Mouse (Mus musculus): Measurements from ENCODE around the gene Crym.

Crym gene

DNA sequence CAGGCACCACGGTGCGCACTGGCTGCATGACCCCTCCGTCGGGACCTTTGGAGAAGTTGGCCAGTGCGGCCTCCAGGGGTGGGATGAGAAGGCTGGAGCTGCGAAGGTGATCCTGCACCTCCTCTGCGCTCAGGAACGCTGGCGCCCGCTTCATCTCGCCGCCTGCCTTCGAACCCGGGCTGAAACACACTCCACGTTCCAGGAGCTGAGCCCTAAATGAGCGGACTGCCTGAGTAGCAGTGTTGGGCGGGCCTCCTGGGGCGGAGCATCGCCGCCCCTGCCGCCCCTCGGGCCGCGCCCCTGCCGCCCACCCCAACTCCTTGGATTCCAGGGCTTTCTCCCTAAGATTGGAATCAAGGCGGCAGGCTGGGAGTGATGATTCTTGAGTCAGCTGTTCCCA is at the start of gene Crym:
TSS of gene Crym (minus strand) at position 341 of the 400 bp plus-strand sequence.
- DNase-seq (ENCODE audit: low read depth, low spot score) = no peak

DNA sequence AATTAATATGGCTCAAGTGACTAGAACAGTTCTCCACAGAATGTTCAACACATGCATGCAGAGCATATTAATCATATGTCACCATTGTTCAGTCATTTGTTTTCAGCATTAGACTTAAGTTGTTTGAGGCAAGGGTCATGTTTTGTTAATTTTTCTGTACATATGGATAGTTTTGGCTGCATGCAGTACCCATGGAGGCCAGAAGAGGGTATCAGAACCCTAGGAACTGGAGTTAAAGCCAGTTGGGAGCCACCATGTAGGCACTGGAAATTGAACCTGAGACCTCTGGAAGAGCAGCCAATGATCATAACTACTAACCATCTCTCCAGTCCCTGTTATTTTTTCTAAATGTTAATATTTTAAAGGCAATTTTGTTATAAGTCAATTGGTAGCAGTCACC is 39.2 kb upstream of the Crym start:
- DNase-seq (ENCODE audit: low read depth, low spot score) = no peak

DNA sequence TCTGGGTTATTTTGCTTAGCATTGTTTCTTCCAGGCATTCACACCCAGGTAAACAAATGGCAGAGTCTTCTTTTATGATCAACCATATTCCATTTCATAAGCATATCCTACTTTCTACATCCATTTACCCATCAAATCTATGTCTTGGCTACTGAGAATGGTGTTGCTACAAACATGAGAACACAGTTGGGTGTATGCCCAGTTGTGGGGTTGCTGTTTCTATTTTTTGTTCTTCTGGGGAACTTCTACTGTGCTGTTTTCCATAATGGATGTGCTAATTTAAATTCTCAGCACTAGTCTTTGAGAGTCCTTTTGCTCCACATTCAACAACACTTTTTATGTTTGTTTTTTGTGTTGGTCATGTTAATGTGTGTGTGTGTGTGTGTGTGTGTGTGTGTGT is 26.6 kb upstream of the Crym start:
- peak; percentile 60 for DNase-seq (ENCODE audit: low read depth, low spot score)

DNA sequence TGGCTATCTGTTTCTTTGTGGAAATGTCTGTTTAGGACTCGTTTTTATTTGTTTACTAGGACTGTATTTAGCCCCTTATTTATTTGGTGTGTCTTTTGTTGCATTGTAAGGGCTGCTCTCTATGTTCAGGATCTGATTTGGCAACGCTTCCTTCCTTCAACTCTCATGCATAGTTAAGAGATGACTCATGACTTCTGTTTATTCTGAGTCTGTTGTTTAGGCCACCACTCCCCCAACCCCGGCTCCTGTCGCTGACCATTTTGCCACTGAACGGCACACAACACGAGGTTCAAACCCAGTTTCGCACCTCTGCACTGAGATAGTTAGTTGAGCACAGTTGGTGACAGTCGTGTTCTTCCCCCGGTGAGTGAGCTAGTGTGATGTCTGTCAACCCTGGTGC is 4.1 kb upstream of the Crym start:
- DNase-seq (ENCODE audit: low read depth, low spot score) = no peak

DNA sequence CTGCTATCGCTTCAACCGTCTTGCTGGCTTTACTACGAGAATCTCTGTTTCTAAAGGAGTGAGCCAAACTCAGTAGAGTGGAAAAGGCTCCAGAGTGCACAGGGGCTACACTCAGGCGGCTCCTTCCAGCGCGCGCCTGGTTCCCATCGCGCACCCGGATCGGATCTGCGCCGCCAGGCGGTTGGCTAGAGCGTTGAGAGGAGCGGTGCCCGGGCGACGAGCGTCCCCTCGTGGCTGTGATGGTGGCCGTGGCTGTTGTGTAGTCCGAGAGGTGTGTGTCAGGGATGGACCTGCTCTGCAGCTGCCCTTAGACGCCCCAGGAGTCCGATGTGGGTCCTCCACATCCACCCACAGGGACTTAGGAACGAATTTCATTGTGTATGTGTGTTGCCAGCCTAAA is 1.9 kb upstream of the Crym start, which contains the start of gene Abca14:
TSS of gene Abca14 (plus strand) at position 173 of the 400 bp plus-strand sequence.
- DNase-seq (ENCODE audit: low read depth, low spot score) = no peak

DNA sequence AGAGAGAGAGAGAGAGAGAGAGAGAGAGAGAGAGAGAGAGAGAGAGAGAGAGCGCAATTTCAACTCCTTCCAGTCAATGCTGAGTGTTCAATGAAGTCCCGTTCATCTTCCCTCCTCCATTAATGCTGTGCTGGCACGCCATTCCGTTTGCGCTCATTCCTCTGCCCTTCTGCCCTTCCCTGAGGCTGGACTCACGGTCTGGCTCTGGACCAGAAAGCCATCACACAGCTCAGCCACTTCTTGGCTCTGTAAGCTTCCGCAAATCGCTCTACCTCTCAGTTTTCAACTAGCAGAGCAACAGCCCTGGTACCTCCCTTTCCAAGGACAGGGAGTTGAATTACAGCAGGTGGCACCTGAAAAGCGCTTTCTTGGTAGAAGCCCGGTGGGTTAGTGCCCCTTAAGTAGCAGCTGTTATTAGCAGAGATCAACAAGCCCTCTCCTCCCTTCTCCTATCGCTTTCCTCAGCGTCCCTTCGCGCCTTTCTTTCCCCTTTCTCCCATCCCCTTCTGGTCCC is 623 bp downstream of the Crym start:
- DNase-seq (ENCODE audit: low read depth, low spot score) = no peak

DNA sequence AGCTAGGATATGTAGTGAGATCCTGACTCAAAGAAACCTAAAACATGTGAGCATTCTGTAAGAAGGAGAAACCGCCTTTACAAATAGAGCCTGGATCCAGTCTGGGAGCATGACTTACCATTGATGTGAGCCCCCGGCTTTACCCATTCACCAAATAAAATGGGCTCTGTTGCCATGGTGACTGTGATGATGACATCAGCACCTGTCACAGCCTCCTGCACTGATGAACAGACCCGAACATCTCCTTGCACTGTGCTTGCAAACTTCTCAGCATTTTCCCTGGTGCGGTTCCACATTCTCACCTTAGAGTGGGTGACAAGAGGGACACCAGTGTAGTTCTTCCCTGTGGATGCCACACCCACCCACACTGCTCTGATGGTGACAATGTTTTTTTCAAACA is 6.7 kb downstream of the Crym start:
- no peak for DNase-seq (ENCODE audit: low read depth, low spot score)

DNA sequence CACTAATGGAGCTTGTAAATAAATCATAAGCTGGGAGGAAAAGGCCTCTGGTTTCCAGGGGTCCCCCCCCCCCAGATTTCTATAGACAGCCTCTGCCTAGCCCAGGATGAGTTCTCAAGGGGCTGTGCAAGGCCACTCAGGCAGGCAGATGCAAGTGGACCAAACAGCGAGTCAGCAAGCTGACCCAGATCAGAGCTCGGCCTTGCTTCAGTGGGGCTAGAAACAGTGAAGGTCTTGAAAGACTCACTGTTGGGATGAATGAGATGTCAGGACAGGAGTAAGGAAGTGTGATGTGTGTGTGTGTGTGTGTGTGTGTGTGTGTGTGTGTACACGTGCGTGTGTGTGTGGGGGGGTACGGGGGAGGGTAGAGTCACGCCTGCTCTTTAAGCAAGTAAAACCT is 9.1 kb downstream of the Crym start:
- DNase-seq (ENCODE audit: low read depth, low spot score) = no peak

DNA sequence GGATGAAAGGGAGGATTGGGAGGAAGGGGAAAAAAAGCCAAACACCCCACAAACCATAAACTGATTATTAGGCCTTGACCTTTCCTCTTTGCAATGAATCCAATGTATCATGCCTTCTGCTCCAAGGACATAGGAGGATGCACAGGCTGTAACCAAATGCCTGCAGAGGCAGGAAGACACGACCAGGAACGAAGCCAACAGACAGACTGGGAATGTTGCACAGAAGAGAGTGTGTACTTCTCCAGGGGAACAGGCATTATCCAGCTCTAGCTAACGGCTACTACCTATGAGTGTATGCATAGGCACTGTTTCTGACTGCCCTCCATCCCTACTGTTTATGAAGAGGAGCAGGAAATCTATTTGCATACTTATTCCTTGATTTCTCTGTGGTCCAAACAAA is 9.7 kb downstream of the Crym start:
- DNase-seq (ENCODE audit: low read depth, low spot score) = peak; percentile 45

DNA sequence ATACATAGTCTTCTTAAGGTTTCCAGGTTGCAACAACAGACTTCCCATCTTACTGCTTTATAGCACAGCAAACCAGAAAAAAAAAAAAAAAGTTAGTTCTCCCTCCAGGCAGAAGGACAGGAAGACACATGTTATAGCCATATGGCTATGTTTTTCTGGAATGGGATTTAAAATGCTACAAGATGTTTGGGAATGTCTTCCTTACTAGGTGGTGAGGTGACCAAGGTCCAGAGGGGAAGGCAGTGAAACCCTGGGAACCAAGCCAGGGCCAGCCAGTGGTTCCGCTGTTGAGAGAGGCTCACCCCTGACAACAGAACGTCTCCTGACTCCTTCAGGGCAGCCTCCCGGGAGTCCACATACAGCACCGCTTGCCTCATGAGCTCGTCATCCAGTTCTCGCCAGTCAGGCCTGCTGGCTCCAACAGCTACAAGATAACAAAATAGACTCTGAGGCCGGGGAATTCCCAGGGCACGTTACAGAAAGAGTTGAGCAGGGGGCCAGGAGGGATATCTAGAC is 11.7 kb downstream of the Crym start:
- peak; percentile 53 for DNase-seq (ENCODE audit: low read depth, low spot score)

DNA sequence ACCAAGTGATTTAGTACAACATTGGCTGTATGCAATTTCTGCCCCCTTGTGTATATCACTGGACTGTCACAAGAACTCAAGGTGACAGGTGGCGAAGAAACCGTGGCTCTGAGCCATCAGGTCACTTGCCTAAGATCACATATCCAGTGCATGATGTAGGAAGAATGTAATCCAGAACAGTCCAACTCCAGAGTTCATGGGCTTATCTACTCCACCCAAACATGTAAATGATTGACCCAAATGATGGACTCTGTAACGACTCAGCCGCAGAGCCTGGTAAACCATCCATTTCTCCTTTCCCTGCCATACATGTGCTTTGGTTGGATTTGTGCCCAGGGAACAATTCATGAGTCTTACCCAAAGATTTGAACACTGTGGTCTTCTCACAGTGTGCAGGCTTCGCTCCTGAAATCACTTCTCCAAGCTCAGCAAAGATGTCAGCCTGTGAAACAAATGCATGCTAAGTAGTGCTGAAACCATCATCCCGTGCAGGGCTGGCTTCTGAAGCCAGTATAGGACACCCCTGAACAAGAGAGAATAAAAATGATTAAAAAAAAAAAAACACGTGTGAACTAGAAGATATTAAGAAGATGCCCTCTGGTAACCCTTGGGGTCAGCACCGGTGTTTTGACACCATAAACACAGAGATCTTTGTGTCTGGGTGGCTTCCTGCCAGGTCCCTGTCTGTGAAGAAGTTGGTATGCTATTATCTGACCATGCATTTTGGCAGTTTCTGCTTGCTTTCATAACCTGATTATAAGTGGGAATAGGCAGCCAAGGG is 12.4 kb downstream of the Crym start:
- DNase-seq (ENCODE audit: low read depth, low spot score) = no peak

DNA sequence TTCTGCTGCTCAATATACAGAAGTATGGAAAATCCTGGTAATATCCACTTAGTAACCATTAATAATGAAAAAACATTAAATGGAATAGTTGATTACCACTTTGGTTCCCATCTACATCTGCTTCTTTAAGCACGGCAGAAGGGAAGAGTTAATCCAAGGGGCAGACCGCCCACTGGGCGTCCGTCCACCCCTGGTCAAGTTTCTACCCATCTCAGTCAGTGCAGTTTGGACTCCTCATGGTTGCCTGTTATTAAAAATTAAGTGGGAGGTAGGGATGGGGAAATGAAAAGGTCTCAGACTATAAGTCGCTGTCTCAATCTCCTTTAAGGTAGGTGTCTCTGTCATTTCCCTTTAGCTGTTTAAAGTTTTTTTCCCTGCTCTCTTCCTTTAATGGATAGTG is 13.0 kb downstream of the Crym start:
- no peak for DNase-seq (ENCODE audit: low read depth, low spot score)

DNA sequence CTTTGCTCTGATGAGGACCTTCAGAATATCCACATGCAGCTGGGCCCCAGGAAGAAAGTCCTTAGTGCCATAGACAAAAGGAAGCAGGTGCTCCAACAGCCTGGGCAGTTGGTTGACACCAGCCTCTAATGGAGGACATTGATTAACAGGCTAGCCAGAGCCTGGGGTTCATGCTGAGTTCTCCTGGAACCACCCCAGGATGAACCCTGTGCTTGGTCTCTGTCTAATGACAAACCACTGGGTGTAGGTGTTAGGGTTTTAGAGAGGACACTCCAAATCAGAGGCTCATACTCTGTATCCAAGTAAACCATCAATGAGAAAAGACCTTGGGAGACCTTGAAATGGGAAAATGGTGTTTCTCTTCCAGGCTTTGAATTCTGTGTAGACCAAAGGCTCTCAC is 19.0 kb downstream of the Crym start:
- DNase-seq (ENCODE audit: low read depth, low spot score) = no peak

DNA sequence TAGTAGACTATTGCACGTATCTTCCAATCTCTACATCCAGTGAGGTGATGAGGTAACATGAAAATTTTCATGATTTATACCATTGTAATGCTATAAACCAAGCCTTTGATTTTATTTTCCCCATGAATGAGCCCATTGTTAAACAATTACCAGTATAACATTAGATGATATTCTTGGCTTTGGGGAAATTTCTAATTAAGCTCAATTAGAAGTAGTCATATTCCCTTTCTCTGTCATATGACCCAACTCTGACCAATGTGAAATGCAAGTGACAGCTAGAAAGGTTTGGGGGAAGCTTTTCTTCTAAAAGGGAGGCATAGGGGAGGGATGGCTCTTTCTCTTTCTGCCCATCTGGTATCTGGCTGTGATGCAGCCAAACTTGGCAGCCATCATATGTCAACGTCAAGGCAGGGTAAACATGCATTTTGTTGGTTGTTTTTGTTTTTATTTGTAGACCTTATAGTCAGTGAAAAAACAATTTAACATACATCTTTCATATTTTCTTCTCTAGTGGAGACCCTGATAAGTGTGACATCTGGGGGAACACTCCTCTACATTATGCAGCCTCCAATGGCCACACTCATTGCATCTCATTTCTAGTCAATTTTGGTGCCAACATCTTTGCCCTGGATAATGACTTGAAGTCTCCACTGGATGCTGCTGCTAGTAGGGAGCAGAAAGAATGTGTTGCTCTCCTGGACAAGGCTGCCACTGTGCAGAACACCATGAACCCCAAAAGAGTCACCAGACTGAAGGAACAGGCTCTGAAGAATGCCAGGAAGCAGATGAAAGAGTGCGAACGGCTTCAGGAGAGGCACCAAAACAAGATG is 20.3 kb downstream of the Crym start:
- no peak for DNase-seq (ENCODE audit: low read depth, low spot score)

DNA sequence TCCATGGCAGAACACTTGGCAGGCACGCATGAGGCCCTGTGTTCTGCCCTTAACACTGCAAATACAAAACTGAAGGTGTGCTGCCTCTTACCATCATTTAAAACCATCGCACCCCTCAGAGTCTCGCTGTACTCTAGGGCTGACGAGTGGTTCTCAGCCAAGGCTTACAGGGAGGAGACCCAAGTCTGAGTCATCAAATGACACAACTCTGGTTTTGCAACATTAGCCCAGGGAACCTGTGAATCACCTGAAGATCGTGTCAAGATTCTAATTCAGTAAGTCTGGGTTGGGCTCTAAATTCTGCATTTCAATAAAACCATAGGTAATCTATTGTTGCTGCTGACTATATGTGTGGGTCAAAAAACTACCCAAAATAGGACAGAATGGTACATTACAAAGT is 21.4 kb downstream of the Crym start:
- no peak for DNase-seq (ENCODE audit: low read depth, low spot score)

DNA sequence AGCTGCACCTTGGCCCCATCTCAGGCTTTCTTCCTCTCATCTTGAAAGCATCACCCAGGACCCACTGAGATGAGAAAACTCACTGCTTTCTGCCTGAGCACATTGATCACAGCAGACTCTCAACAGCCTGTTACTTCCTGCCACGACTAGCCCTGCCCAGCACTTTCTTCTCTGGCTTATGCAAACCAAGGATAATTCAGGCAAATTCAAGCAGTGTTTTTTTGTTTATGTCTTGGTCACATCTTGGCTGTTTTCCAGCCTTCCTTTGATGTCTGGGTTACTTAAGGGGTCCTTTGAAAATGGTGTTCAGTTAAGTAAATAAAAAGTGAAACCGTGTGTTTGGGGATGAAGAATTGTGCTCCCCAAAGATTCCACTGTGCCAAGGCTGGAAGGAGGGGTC is 23.0 kb downstream of the Crym start:
- no peak for DNase-seq (ENCODE audit: low read depth, low spot score)

DNA sequence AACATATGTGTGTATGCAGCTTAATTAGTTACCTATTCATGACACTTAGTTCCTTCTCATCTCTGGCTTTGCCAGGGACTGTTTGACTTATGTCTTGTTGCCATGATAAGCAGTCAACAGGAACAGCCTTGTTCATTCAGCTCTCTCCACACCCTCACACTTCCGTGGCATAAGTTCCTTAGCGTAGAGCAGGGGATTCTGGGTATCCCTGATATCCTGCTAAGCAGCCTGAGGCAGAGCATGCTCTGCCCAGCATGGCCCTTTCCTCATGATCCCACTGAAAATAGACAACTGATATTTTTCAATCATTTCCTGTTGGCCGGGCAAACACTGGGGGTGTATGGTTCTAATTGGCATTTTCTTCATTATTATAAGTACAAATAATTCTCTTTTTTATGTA is 24.3 kb downstream of the Crym start:
- no peak for DNase-seq (ENCODE audit: low read depth, low spot score)

DNA sequence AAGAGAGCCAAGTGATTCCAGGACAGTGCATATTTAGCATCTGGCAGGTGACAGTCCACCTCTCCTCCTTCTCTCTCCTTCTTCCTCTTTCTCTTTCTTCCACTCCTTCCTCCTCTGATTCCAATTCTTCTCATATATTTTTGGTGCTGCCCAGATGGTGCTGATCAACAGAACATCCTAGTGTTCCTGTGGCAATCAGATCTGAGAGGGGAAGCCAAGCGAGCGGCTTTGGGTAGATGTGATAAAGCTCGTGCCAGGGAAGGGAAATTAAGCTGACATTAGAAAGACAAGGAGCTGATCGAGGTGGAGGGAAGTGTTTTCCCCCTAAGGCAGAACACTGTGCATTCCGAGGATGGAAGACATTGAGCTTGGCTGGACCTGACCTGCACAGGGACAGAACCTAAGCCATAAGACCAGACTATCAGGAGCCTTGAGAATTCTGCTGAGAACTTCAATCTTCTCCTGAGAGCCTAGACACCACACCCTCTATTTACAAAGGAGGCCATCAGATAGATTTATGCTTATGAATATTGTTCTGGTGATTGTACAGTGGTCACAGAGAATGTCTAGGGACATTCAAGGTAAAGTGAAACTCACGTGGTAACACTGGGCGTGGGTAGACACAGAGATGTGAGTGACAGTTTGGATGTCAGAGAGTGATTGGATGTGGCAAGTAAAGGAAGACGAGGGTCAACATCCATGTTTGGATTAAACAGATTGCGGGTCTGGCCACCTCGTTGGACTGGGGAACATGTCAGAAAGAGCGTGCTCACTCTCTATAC is 27.0 kb downstream of the Crym start:
- DNase-seq (ENCODE audit: low read depth, low spot score) = peak; percentile 48

DNA sequence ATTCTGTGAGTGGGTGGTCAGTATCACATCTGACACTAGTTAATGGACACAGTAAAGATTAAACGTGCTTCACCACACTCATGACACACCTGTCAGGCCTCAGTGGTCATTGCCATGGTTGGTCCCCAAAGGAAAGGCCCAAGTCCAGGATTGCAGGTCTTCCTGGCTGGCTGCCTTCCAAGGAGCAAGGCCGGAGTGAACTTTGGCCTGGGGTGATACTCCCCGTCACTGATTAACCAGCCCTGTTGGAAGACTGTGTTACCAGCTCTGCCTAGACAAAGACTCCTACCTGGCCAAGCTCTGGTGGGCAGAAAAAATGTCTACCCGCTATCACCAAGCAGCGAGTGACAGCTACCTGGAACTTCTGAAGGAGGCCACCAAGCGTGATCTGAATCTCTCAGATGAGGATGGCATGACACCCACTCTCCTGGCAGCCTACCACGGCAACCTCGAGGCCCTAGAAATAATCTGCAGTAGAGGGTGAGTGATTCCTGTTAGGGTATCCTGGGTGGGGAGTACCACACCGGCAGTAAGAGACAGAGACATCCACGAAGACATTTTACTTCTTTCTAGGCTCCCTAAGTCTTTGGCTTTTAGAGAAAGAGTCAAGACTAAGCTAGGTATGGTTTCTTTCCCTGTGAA is 28.2 kb downstream of the Crym start, which contains the start of gene Anks4b:
TSS of gene Anks4b (plus strand) at position 256 of the 642 bp plus-strand sequence.
- no peak for DNase-seq (ENCODE audit: low read depth, low spot score)

DNA sequence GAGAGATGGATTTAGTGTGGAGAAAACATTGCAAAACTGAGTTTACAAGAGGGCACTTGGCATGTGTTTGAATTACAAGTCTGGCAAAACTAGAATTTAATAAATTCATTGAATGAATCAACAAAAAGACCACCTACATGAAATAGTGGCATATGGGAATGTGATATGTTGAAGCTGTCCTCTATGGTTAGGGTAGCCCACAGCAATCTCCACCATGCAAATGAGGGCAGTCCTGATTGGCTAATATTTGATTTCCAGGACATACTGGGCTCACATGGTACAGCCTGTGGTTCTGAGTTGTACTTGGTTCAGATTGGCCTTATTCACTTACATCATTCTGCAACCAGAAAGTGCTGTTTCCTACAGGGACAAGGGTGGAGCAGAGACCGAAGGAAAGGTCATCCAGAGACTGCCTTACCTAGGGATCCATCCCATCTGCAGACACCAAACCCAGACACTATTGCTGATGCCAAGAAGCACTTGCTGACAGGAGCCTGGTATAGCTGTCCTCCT is 29.7 kb downstream of the Crym start:
- no peak for DNase-seq (ENCODE audit: low read depth, low spot score)
